Mouse (Mus musculus) spleen, adult 2 months (tissue): Measurements from ENCODE around the gene Tns3. TPM values are rescaled to one million over a fixed set of nuclear protein-coding genes. Genes with fewer than 3 reads are reported as not detected.

Source experiments
- DNase-seq, 2 experiments: peaks; one replicate each; pipeline versions ENCODE4 v3.0.0 to v3.0.0-alpha.2; 2012 to 2021; ENCODE audit warnings: low spot score in 2 of 2, low read depth in 1 of 2
- H3K27ac ChIP-seq: fragments of 200-500 bp; 2 replicates; pipeline ENCODE4 v1.5.1; 2012; ENCODE audit warnings: low read length, inconsistent platforms; ENCODE audit not compliant: insufficient read depth
- H3K27me3 ChIP-seq: fragments of 200-500 bp; 2 replicates; pipeline ENCODE4 v1.6.1; 2012; ENCODE audit warnings: mild to moderate bottlenecking, moderate library complexity, low read length, inconsistent platforms; ENCODE audit not compliant: control insufficient read depth, insufficient read depth
- H3K36me3 ChIP-seq: fragments of 200-500 bp; 2 replicates; pipeline ENCODE4 v1.6.1; 2012; ENCODE audit warnings: mild to moderate bottlenecking, low read length, inconsistent platforms; ENCODE audit not compliant: control insufficient read depth, insufficient read depth
- H3K4me1 ChIP-seq: fragments of 200-500 bp; 2 replicates; pipeline ENCODE4 v1.6.1; 2011; ENCODE audit warnings: inconsistent platforms; ENCODE audit not compliant: control insufficient read depth, insufficient read depth, insufficient read length
- H3K4me3 ChIP-seq: fragments of 200-500 bp; 2 replicates; pipeline ENCODE4 v1.5.1; 2011; ENCODE audit warnings: mild to moderate bottlenecking, inconsistent platforms; ENCODE audit not compliant: insufficient read depth, insufficient read length; ENCODE audit errors: extremely low read depth
- CTCF ChIP-seq: fragments of 200-500 bp; IDR thresholded peaks from 2 replicates; pipeline ENCODE4 v1.5.1; 2011; ENCODE audit warnings: mild to moderate bottlenecking, inconsistent platforms; ENCODE audit not compliant: insufficient read depth, insufficient read length, insufficient replicate concordance; ENCODE audit errors: extremely low read depth
- POLR2A ChIP-seq: fragments of 200-500 bp; IDR thresholded peaks from 2 replicates; pipeline ENCODE4 v1.6.1; 2011; ENCODE audit warnings: low read depth, low read length, inconsistent platforms
- WGBS: fragments of 180-500 bp; shearing (Covaris S2); methylation state at CpG from one replicate; pipeline ENCODE4 v1.1.7; 2018; 5-methylcytosine and 5-hydroxymethylcytosine counted together
- polyA plus RNA-seq: library from polyadenylated mRNA; depleted of rRNA; stranded (reverse); fragments of >200 nt; gene quantifications from 2 replicates; pipeline ENCODE4 v1.2.3, GENCODE M21; 2012

The Tns3 gene
- polyA plus RNA-seq, 1 experiment: 39.7 TPM

DNA sequence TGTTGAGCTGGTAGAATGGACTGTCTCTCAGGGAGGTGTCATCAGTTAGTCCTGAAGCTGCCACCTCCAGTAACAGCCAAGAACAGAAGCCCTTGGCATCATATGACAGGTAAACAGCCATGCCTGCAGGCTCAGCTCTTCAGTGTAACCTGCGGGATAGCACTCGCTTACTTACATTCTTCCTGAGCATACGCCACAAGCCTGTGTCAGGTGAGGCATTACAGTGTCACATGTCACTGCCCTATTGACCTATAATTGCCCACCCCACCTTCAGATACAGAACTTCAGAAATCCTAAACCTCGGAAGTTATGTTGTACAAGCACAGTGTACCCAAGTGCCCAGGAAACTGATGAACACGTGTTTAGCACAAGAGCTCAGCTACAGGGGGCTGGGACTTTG is 68.7 kb downstream of the Tns3 start:
- no peak for DNase-seq
- H3K27me3 ChIP-seq: no peaks in the 10 kb centered on the region
- no peak for TF ChIP-seq POLR2A
- TF ChIP-seq CTCF: no peak
- H3K27ac ChIP-seq: no peak overlapping the region
- 85% methylated on average over 5 of the region's 5 CpGs for WGBS
- H3K4me1 ChIP-seq: peaks cover 6% of the 10 kb centered on the region; the same call in 1 of the 2 replicates
- no peaks in the 10 kb centered on the region for H3K36me3 ChIP-seq
- H3K4me3 ChIP-seq: no peak overlapping the region

DNA sequence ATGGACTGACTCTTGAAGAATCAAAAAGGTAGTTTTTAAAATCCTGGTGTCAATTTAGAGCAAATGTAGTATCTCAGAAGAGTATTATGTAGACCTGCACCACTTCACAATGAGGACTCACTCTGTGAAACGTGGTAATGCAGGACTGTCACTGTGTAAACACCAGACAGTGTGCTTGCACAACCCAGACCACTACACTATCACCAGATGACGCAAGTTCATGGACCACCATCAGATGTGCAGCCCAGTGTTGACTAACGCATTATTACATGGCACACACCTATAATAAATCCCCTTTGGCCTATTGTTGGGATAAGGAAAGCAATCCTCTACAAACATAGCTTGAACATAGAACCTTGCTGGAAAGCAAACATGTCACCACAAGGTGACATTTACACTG is 71.2 kb downstream of the Tns3 start:
- WGBS: 89% methylated on average over 3 of the region's 3 CpGs
- no peak overlapping the region for H3K27ac ChIP-seq

DNA sequence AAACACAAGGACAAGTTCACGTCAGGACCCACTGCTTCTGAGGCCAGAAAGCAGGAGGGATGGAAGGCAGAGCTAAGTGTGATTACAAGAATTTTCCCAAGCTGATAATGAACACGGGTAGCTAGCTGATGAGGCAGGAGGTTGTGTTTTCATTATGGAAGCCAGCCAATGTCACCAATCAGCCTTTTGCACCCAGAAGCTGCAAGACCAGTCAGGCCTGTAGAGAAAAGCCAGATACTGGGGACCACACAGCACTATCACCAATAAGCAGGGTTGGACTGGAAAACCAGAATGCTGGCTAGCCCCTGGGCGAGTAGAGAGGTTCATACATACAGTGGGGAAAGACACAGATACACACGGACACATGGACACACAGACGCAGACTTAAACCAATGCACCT is 73.1 kb downstream of the Tns3 start:
- no peak overlapping the region for H3K4me3 ChIP-seq
- WGBS: 86% methylated on average over 5 of the region's 5 CpGs
- peaks cover 4% of the 10 kb centered on the region; the same call in 1 of the 2 replicates for H3K4me1 ChIP-seq
- no peak for DNase-seq
- no peak overlapping the region for H3K27ac ChIP-seq
- no peaks in the 10 kb centered on the region for H3K36me3 ChIP-seq
- TF ChIP-seq POLR2A (no peak), CTCF (no peak)
- H3K27me3 ChIP-seq: no peaks in the 10 kb centered on the region

More for the DNA sequence above, 71.2 kb downstream of the Tns3 start:
- no peaks in the 10 kb centered on the region for H3K36me3 ChIP-seq
- peaks cover 4% of the 10 kb centered on the region; the same call in 1 of the 2 replicates for H3K4me1 ChIP-seq
- TF ChIP-seq POLR2A (no peak), CTCF (no peak)
- DNase-seq: no peak
- no peaks in the 10 kb centered on the region for H3K27me3 ChIP-seq
- H3K4me3 ChIP-seq: no peak overlapping the region

DNA sequence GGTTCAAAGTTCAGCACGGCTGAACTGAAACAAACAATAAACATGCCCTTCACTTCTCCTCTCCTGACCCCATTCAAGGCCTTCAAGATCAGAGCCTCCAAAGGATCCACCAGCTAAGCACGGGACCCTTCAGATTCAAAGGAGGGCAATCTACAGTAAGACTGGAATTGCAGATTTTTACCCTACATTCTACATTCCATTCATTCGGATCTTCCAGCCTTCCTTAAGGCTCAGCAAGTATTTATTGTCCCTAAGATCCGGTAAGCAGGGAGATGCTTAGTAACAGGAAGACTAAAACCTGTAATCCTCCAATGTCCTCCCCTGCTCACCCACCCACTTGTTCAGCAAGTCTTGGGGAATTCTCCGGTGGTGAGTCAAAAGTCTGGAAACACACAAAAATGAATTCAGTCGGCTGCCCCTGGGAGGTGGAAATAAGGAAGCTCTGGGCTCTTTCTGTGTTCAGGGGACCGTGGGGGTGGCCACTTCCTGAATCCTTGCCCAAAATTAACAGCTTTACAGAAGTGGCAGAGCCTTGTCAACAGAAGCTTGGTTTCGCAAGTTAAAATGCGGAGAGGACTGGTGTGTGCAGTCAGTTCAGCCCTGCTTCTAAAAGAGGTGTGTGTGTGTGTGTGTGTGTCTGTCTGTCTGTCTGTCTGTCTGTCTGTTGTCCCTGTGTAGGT is 75.0 kb downstream of the Tns3 start:
- Histone ChIP-seq H3K36me3 (no peaks in the 10 kb centered on the region), H3K27me3 (no peaks in the 10 kb centered on the region), H3K4me3 (no peak overlapping the region), H3K4me1 (peaks cover 4% of the 10 kb centered on the region; the same call in 1 of the 2 replicates), H3K27ac (peak overlapping the region; percentile 64)
- DNase-seq: peak; percentile 35 to 42
- 28% methylated on average over 9 of the region's 9 CpGs for WGBS
- TF ChIP-seq POLR2A (no peak), CTCF (no peak)

DNA sequence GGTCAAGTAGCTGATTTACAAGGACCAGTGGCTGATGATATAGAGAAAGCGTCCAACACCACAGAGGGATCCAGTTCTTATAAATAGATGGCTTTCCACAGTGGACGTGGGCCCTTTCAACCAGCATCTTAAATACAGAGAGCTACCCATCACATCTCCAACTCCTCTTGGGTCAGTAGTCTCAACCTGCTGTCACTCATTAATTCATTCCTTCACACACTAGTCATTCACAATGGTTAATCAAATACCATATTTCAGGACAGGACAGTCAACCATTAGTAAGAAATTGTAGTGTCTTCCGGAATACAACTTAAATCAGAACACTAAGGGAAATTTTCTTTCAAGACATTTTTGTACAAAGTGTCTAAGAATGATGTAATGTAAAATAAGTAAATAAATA is 76.4 kb downstream of the Tns3 start:
- Histone ChIP-seq H3K27me3 (no peaks in the 10 kb centered on the region), H3K27ac (no peak overlapping the region), H3K4me1 (peaks cover 6% of the 10 kb centered on the region; the same call in 1 of the 2 replicates), H3K36me3 (no peaks in the 10 kb centered on the region), H3K4me3 (no peak overlapping the region)
- 91% methylated on average over 3 of the region's 3 CpGs for WGBS
- TF ChIP-seq POLR2A: no peak
- TF ChIP-seq CTCF: no peak
- no peak for DNase-seq

DNA sequence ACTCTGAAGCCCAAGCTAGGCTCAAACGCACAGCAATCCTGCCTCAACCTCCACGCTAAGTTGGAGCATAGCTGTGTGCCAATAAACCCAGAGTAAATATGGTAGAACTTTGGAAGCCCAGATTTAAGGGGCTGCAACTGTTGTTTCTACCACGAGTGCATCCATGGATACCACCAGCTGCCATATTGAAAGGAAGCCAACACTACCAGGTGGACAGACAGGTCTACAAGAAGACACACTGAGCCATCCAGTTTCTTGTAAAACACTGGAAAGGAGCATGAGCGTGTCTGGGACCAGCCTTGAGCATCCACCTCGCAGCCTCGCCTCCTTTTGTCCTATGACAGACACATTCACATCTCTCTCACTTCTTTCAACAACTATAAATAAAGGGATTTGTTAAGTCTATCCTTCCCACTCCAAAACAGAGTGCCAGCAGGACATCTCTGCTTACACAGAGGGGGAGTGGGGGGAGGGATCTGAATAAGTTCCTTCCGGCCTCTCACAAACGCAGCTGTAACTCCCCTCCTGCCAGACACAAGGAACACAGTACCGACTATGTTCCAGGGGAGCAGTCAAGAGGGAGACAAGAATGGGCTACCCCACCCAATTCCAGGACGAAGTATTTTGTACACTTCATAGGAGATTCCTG is 77.2 kb downstream of the Tns3 start:
- Histone ChIP-seq H3K4me1 (peaks cover 6% of the 10 kb centered on the region; the same call in 1 of the 2 replicates), H3K27ac (no peak overlapping the region), H3K4me3 (no peak overlapping the region), H3K36me3 (no peaks in the 10 kb centered on the region), H3K27me3 (no peaks in the 10 kb centered on the region)
- DNase-seq: no peak
- TF ChIP-seq CTCF: no peak
- no peak for TF ChIP-seq POLR2A
- 84% methylated on average over 10 of the region's 10 CpGs for WGBS

DNA sequence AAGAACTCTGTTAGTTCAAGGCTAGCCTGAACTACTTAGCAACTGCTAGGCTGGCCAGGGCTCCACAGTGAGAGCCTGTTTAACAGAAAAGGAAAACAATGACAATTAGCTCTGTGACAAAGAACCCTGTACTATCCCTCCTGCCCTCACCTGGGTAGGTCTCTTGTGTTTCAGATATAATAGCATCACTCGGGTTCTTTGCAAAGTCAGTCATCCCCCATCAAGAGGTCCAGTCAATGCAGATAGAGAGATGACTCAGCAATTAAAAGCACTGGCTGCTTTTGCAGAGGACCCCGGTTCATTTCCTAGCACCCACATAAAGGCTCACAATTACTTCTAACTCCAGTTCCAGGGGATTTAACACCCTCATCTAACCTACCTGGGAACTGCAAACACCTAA is 78.0 kb downstream of the Tns3 start:
- Histone ChIP-seq H3K4me1 (peaks cover 6% of the 10 kb centered on the region; the same call in 1 of the 2 replicates), H3K27ac (no peak overlapping the region), H3K4me3 (no peak overlapping the region), H3K36me3 (no peaks in the 10 kb centered on the region), H3K27me3 (no peaks in the 10 kb centered on the region)
- DNase-seq: no peak
- 75% methylated on average over 2 of the region's 2 CpGs for WGBS
- no peak for TF ChIP-seq CTCF
- TF ChIP-seq POLR2A: no peak
